Mouse (Mus musculus) kidney, adult 2 months (tissue): Measurements from ENCODE around the gene Rnf103.

Source experiments
- CTCF ChIP-seq: fragments of 200-500 bp; conservative IDR thresholded peaks from 2 replicates; pipeline ENCODE4 v1.5.1; 2011; ENCODE audit warnings: low read depth, mild to moderate bottlenecking, control low read depth, low read length, moderate library complexity, mixed read lengths; ENCODE audit not compliant: insufficient read depth, insufficient read length
- POLR2A ChIP-seq: fragments of 200-500 bp; IDR thresholded peaks from one replicate; pipeline ENCODE4 v1.6.1; 2011; ENCODE audit warnings: low read depth, low read length, control low read depth

- TF ChIP-seq POLR2A, result no peak
- no peak for TF ChIP-seq CTCF
Measured at GRCm38 (mm10) chr6:71457956-71458608, 35.6 kb upstream of the Rnf103 start.
